Mouse (Mus musculus) lung, adult 2 months (tissue): ENCODE results near the gene Krt84.

Experiments
- CTCF ChIP-seq: fragments of 200-500 bp; IDR thresholded peaks from 2 replicates; pipeline ENCODE4 v1.5.1; 2011; ENCODE audit warnings: mild to moderate bottlenecking, low read length, control low read depth; ENCODE audit not compliant: insufficient read depth
- POLR2A ChIP-seq: fragments of 200-500 bp; IDR thresholded peaks from 2 replicates; pipeline ENCODE4 v1.6.1; 2011; ENCODE audit warnings: low read depth, mild to moderate bottlenecking, control low read depth, low read length, borderline replicate concordance; ENCODE audit errors: extremely low read depth

- TF ChIP-seq POLR2A (no peak), CTCF (no peak)
Observed at GRCm38 (mm10) chr15:101484939-101485338, 47.7 kb downstream of the Krt84 start.
